Mouse (Mus musculus) gastrocnemius, postnatal 10 days (tissue): ENCODE data around the gene Il6ra. TPM values are rescaled to one million over a fixed set of nuclear protein-coding genes. Genes with fewer than 3 reads are reported as not detected.

Experiments used
- DNase-seq: peaks from one replicate; pipeline ENCODE4 v3.0.0; 2021; ENCODE audit warnings: mixed read lengths
- long read RNA-seq, 2 experiments: library from polyadenylated mRNA; stranded (forward); transcript quantifications; one replicate each; pipeline ENCODE4 v2.0.0; 2021
- total RNA-seq, 2 experiments: library from RNA; stranded (reverse); gene quantifications; 2 replicates each; pipeline ENCODE4 v1.2.3; 2021

The Il6ra gene
- 1 to 10 TPM; 2.4 to 3.1 TPM for total RNA-seq
- long read RNA-seq, experiment 1, result 0 reads
- long read RNA-seq, experiment 2, result 0 reads

DNA sequence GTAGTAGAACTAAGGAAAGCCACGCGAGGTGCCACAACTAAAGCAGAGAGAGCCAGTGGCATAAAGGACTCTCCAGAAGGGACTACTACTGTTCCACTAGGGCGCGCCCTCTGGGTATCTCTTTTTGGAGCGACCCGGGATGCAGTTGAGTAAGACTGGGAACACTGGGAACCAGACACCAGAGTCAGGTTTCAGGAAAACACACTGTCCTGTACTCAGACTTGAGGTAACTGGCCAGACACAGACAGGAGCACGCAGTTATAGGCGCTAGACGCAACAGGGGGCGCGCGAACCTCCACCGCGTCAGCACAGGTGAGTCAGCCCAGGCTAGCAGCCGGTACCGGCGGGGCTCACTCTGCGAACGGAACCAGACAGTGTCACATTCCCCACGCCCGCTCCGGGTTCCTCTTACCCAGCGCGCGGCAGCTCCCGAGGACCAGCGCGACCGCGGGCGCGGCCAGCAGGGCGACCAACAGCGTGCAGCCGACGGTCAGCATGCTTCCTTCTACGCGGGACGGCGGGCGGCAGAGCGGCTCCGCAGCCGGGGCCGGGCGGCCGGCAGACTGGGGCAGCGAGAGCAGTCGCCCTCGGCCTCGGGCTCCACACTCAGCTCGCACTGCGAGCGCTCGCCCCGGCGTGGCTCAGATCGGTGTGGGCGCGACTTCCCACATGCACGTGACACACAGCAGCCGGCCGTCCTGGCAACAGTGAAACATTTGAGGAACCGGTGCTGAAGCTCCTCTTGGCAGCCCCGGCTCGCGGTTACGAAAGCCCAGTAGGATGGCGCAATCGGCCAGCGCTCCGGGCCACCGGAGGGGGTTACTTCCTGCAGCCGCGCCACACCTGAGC lies at the start of gene Il6ra:
Gene Il6ra (minus strand): TSS at position 654 of the 849 bp plus-strand sequence.
- DNase-seq, result peak; percentile 82

DNA sequence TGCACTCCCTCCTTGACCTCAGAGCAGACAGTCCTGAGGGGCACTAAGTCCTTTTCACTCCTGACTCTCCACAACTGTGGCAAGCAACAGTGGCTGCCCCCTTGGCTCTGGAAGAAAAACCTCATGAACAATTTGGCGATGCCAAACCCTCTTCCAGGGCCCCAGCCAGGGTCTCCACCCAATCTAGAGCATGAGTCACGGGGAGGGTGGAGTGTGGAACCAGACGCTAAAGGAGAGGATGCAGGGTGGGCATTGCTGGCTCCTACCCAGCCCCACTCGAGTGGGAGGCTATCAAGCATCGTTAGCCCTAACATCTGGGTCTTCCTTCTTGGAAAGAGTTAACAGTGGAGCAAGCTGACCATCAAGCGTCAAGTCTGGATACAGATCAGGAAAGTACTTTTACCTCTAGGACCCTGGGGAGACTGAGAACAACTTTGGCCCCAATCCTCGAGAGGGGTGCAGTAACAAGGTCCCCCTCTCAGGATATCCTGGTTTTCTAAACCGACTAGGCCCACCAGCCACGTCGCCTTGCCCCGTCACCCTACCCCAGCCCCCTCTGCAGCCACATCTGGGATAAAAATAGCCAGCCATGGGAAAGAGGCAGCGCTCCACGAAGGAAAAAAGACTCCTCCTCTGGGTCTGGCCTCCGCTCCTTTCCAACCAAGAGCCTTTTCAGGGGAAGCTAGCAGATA lies 49.2 kb upstream of the Il6ra start:
- DNase-seq, result peak; percentile 43

DNA sequence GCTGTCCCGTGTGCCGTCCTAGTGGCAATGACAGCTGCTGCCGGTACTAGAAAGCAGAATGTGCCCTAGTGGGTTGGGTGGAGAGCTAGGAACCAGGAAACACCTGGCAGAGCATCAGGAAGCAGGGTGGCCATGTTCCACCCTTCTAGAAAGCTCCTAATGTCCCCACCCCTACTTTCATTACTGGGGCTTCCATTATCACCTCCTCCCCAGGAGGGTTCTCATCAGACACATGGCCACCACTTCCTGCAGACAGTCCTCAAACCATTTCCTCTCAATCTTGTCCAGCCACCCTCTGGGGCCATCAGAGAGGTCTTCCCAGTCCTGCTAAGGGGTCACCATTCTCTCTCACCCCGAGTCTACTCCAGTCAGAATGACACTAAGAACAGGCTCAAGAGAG lies 48.4 kb upstream of the Il6ra start:
- DNase-seq, result no peak

DNA sequence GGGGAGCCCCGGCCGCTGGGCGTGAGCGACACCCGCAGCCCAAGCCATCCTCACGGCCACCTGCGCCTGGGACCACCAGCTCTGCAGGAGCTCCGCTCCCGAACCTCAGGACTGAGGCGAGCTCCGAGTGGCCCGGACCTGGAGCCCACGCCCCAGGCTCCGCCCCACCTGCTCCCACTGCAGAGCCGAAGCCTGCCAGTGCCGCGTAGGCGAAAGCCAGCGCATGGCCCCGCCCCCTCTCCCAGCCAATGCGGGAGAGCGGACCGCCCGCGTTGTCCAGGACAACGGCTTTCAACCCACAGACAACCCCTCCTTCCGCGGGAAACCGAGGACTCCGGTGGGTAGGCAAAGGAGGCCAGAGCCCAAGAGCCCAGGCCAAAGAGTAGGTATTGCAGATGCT lies 47.5 kb upstream of the Il6ra start:
- DNase-seq, result peak; percentile 92

DNA sequence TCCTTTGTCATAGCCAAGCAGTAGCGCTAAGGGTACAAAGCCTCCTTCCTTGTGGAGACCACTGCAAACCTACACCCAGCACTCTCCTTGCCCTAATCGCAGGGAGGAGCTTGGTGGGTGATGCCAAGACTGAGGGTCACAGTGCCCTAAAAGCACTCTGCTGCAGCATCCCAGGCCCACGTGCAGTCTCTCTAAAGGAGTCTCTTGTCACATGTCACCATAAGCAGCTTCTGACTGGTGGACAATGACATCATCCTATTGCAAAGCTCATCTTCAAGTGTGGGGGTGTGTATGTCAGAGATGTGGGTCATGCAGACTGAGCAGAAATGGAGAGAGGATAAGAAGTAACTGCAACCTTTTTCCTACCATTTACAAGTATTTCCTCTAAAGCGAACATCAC lies 46.4 kb upstream of the Il6ra start:
- DNase-seq, result no peak

- no peak for DNase-seq
Observed at GRCm38 (mm10) chr3:89957880-89958279, 44.9 kb upstream of the Il6ra start.

DNA sequence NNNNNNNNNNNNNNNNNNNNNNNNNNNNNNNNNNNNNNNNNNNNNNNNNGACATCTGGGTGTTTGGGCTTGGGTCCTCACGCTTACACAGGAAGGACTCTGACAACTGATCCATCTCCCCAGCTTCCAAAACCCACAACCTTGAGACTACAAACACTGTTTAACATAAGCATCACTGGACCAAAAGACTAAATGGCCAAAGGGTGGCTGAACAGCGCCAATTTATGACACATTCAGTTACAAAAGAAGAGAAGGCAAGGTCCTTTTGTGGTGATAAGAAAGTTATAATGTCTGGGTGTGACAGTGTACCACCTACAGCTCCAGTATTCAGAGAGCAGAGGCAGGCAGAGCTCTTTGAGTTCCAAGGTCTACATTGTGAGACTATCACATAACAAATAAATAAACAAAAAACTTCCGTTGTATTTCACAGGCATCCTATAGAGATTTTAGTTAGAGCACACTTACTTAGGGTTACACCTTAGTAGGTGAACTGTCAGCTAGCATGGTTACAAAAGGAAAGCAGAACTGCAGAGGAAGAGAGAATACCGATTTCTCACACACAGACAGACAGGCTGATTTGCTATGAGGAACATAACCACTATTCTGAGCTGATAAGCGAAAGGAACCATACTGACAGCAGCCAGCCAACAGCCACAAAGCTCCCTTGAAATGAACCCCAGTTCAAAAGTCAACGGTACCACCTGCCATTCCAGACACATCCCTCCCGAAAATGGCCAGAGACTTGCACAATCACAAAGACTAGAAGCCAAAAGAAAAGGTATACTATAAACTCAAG lies 43.4 kb upstream of the Il6ra start:
- no peak for DNase-seq

- peak; percentile 79 for DNase-seq
Observed at GRCm38 (mm10) chr3:89953420-89953819, 40.4 kb upstream of the Il6ra start.

GRCm38 (mm10) chr3:89948655-89949054 lies 35.7 kb upstream of the Il6ra start:
- no peak for DNase-seq

DNA sequence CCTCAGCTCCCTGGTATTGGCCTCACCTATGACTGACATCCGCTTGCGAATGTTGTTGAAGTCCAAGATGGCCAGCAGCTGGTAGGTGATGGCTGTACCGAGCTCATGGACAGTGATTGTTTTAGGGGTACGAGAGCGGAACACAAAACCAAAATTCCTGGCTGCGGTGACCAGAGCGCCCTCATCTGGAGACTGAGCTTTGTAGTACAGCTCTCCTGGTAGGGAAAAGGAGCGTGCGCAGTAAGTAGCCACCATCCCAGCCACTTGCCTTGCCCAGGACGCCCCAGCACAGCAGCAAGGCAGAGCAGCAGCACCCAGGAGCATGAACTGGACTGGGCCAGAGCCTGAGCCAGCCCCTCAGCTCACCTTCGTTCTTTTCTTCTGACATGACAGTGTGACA lies 35.0 kb upstream of the Il6ra start:
- DNase-seq, result no peak

DNA sequence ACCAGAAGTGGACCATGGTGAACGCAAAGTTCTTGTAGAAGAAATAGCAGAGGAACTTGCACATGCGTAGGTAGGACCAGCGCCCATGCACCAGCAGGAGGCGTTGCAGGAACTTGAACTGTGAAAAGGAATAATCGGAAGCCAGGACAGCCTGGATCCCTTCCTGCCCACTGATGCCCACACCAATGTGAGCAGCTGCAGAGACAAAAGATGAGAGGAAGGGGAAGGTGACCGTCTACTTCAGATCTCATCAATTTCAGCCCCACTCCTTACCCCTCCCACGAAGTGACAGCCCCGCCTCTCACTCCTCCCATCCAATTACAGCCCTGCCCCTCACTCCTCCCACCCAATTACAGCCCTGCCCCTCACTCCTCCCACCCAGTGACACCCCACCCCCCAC lies 32.0 kb upstream of the Il6ra start:
- no peak for DNase-seq

DNA sequence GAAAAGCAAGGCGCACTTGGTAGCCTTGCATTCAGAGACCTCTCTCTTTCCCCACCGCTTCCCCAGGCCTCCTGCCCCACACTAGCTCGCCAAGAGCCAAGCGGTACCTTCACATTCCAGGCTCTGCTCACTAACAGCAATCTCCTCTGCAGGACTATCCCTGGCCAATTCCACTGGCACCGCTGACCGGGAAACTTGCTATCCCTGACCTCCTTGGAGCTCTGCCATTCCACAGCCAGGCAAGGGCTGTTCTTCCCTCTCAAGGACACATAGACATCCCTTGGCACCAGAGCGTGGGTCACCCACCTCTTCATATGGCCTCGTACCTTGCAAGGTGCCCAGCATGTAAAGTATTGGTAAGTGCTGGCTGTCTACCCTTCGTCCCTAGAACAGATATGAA lies 29.9 kb upstream of the Il6ra start:
- DNase-seq, result no peak

DNA sequence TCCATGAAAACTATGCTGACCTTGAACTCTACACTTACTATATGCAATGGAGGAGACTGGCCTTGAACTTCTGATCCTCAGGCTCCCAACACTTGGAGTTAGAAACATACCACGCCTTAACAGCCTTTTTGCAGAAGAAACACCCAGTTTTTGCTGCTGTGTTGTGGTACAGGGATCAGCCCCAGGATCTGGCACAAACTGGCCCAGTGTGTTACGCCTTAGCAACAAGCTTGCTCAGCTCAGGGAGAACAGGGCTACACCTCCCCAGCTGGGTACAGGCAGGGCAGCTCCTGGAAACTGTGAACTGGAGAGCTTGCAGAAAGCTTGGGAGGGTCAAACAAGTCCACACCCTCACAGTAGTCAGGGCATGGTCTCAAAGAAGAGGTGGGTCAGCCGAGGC lies 23.5 kb upstream of the Il6ra start:
- no peak for DNase-seq

- no peak for DNase-seq
Observed at GRCm38 (mm10) chr3:89932925-89933324, 19.9 kb upstream of the Il6ra start.

- DNase-seq, result no peak
Observed at GRCm38 (mm10) chr3:89928956-89929355, 16.0 kb upstream of the Il6ra start.

GRCm38 (mm10) chr3:89926440-89926839 lies 13.4 kb upstream of the Il6ra start:
- no peak for DNase-seq

DNA sequence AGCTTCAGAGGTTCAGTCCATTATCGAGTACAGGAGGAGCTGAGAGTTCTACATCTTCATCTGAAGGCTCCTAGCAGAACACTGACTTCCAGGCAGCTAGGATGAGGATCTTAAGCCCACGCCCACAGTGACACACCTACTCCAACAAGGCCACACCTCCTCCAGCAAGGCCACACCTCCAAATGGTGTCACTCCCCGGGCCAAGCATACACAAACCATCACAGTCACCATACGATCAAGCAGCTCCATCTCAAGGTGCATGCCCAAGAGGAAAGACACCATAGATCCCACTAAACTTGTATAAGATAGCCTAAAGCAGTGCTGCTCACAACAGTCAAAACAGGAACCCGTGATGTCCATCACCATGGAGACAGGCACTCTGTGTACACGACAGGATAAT lies 7.7 kb upstream of the Il6ra start:
- DNase-seq, result no peak

DNA sequence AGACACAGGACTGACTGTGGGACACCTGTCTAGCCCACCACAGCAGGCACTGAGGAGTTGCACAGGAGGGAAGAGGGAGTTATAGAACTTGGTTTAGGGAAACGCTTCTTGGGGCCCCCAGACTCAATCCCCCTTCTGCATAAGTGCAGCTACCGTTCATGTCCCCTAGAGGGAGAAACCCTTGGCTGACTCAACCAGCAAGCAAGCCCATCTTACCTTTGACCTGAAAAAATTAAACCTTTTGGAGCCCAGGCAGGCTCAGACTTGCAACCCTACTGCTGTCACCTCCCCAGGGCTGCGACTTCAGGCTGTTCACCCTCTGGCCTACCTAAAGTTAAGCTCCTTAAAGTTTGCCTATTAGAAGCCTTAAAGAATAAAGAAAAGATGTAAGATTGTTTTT lies 4.4 kb upstream of the Il6ra start:
- no peak for DNase-seq

- DNase-seq, result no peak
Observed at GRCm38 (mm10) chr3:89916622-89917021, 3.6 kb upstream of the Il6ra start.

DNA sequence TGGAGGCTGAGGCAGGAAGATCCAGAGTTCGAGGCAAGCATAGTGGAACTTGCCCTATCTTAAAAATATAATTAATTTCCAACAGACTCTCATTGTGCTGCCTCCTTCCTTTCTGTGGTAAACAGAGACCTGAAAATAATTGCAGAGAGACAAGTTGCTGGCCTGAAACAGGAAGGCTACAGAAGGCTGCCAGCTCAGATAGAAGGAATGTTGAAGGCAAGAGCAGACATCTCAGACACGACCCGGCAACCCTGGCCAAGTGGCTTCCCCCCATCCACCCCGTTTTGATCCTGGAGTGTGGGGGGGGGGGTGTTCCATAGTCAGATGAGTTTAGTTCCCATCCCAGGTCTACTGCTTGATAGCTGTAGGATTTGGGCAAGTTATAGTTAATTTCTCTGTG lies 1.7 kb upstream of the Il6ra start:
- DNase-seq, result no peak

GRCm38 (mm10) chr3:89912108-89912542 lies 871 bp downstream of the Il6ra start:
- DNase-seq, result no peak

- DNase-seq, result no peak
Observed at GRCm38 (mm10) chr3:89911207-89911606, 1.8 kb downstream of the Il6ra start.
